Mouse (Mus musculus) activated CD4-positive, CD25-positive, alpha-beta regulatory T cell, adult 9 weeks (primary cell): Measurements from ENCODE around the gene Olfr316. TPM values are rescaled to one million over a fixed set of nuclear protein-coding genes. Genes with fewer than 3 reads are reported as not detected.

ENCODE experiments used
- polyA plus RNA-seq: library from polyadenylated mRNA; unstranded; fragments of 100-300 nt; shearing (Covaris generic); gene quantifications from one replicate; pipeline ENCODE4 v1.2.1, GENCODE M21; 2017

The Olfr316 gene
- polyA plus RNA-seq: not detected

GRCm38 (mm10) chr11:58752434-58752833 lies at the start of gene Olfr316:
TSS of gene Olfr316 (plus strand) at chr11:58752734.

GRCm38 (mm10) chr11:58723914-58724313 lies 28.6 kb upstream of the Olfr316 start, which contains the start of gene Olfr318:
TSS of gene Olfr318 (minus strand) at chr11:58724014.

DNA sequence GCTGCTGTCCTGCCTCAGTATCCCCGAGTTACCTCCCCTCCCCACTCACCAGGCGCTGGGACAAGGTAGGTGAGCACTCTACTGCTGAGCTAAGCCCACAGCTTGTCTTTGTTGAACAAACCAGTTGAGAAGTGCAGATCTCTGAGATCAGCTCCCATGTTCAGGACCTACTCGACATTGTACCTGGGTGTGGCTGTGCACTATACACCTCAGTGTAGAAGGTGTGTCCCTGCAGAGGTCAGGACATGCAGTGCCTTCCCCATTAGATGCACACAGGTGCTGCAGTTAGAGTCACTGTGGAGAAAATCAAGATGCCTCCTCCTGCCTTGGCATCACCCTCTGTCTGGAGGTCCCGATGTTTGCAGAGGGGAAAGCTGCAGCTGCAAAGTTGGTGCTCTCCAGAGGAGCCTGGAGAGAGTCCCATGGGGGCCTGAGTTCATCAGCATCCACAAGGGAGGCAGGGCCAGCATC lies 13.7 kb upstream of the Olfr316 start, which contains the start of gene Olfr317:
Gene Olfr317 (minus strand): TSS at position 421 of the 471 bp plus-strand sequence.

GRCm38 (mm10) chr11:58772888-58773287 lies 20.4 kb downstream of the Olfr316 start, which contains the start of gene Olfr315:
TSS of gene Olfr315 (plus strand) at chr11:58773188.

GRCm38 (mm10) chr11:58782480-58783089 lies 30.1 kb downstream of the Olfr316 start, which contains the start of gene Olfr314:
TSS of gene Olfr314 (plus strand) at chr11:58782952.

GRCm38 (mm10) chr11:58801558-58802228 lies 49.2 kb downstream of the Olfr316 start, which contains the start of gene Fam183b:
TSS of gene Fam183b (minus strand) at chr11:58801960.

Other genes with a start within 250 kb of the Olfr316 start
- gene Olfr330, start 217.9 kb upstream of the Olfr316 start, polyA plus RNA-seq: not detected
- gene Olfr329-ps, start 206.3 kb upstream of the Olfr316 start, polyA plus RNA-seq: not detected
- gene Olfr328, start 197.1 kb upstream of the Olfr316 start, polyA plus RNA-seq: not detected
- not detected for gene Olfr224, start 182.2 kb upstream of the Olfr316 start, polyA plus RNA-seq
- not detected for gene Olfr325, start 175.0 kb upstream of the Olfr316 start, polyA plus RNA-seq
- not detected for gene Olfr324, start 157.6 kb upstream of the Olfr316 start, polyA plus RNA-seq
- gene 2210407C18Rik, start 136.7 kb upstream of the Olfr316 start, polyA plus RNA-seq: not detected
- not detected for gene Olfr323, start 122.2 kb upstream of the Olfr316 start, polyA plus RNA-seq
- gene Trim58, start 112.3 kb upstream of the Olfr316 start, polyA plus RNA-seq: not detected
- not detected for gene Olfr322, start 94.0 kb upstream of the Olfr316 start, polyA plus RNA-seq
- gene Olfr320, start 71.6 kb upstream of the Olfr316 start, polyA plus RNA-seq: not detected
- gene Olfr319, start 53.6 kb upstream of the Olfr316 start, polyA plus RNA-seq: not detected
- gene Olfr318, start 28.7 kb upstream of the Olfr316 start, polyA plus RNA-seq: not detected
- gene Olfr317, start 13.5 kb upstream of the Olfr316 start, polyA plus RNA-seq: not detected
- not detected for gene Olfr315, start 20.5 kb downstream of the Olfr316 start, polyA plus RNA-seq
- not detected for gene Olfr314, start 30.2 kb downstream of the Olfr316 start, polyA plus RNA-seq
- not detected for gene Fam183b, start 49.2 kb downstream of the Olfr316 start, polyA plus RNA-seq
- gene Olfr313, start 62.3 kb downstream of the Olfr316 start, polyA plus RNA-seq: not detected
- gene Olfr312, start 76.5 kb downstream of the Olfr316 start, polyA plus RNA-seq: not detected
- gene Olfr311, start 86.5 kb downstream of the Olfr316 start, polyA plus RNA-seq: not detected
- gene Gm12258, start 94.4 kb downstream of the Olfr316 start, polyA plus RNA-seq: 9.8 TPM
- 16.4 TPM for gene 2810021J22Rik, start 114.5 kb downstream of the Olfr316 start, polyA plus RNA-seq
- gene Zfp39, start 151.5 kb downstream of the Olfr316 start, polyA plus RNA-seq: 12.4 TPM
- 0.32 TPM for gene Btnl10, start 165.2 kb downstream of the Olfr316 start, polyA plus RNA-seq
- gene Rnf187, start 186.2 kb downstream of the Olfr316 start, polyA plus RNA-seq: 11.3 TPM
- gene Hist3h2ba, start 196.2 kb downstream of the Olfr316 start, polyA plus RNA-seq: 21.6 TPM
- 22.1 TPM for gene Hist3h2a, start 202.0 kb downstream of the Olfr316 start, polyA plus RNA-seq
- gene Trim17, start 202.0 kb downstream of the Olfr316 start, polyA plus RNA-seq: 0.26 TPM
- 33.6 TPM for gene Trim11, start 225.4 kb downstream of the Olfr316 start, polyA plus RNA-seq